Mouse (Mus musculus) embryonic facial prominence, embryonic 13.5 days (tissue): Measurements from ENCODE around the gene Tnfrsf13b. TPM values are rescaled to one million over a fixed set of nuclear protein-coding genes. Genes with fewer than 3 reads are reported as not detected.
"Not testable (repeated sequence)": the region's sequence is repeated elsewhere in the genome, so short reads cannot be mapped to it uniquely, and the experiment has no call there.

Source experiments
- ATAC-seq: fragments of 200-750 bp; cut with Nextera tagmentation; 2 replicates; pipeline ENCODE4 v1.8.0; 2017; ENCODE audit warnings: low read depth; ENCODE audit not compliant: insufficient number of reproducible peaks, insufficient read depth, low FRiP score, low TSS enrichment
- H3K27ac ChIP-seq: fragments of 300-500 bp; sonication (generic); 2 replicates; pipeline ENCODE4 v1.5.1; 2015; ENCODE audit warnings: moderate library complexity, mild to moderate bottlenecking, inconsistent platforms
- H3K27me3 ChIP-seq: fragments of 300-500 bp; sonication (generic); 2 replicates; pipeline ENCODE4 v1.6.1; 2015; ENCODE audit warnings: mild to moderate bottlenecking, inconsistent platforms
- H3K36me3 ChIP-seq: fragments of 300-500 bp; sonication (generic); 2 replicates; pipeline ENCODE4 v1.6.1; 2015; ENCODE audit warnings: mild to moderate bottlenecking, inconsistent platforms
- H3K4me1 ChIP-seq: fragments of 300-500 bp; sonication (generic); 2 replicates; pipeline ENCODE4 v1.6.1; 2015; ENCODE audit warnings: inconsistent platforms
- H3K4me2 ChIP-seq: fragments of 300-500 bp; sonication (generic); 2 replicates; pipeline ENCODE4 v1.6.1; 2015; ENCODE audit warnings: moderate library complexity, mild to moderate bottlenecking, inconsistent platforms
- H3K4me3 ChIP-seq: fragments of 300-500 bp; sonication (generic); 2 replicates; pipeline ENCODE4 v1.5.1; 2015; ENCODE audit warnings: mild to moderate bottlenecking, inconsistent platforms
- H3K9ac ChIP-seq: fragments of 300-500 bp; sonication (generic); 2 replicates; pipeline ENCODE4 v1.6.1; 2015; ENCODE audit warnings: mild to moderate bottlenecking, inconsistent platforms
- H3K9me3 ChIP-seq: fragments of 300-500 bp; sonication (generic); 2 replicates; pipeline ENCODE4 v1.6.1; 2016; ENCODE audit warnings: inconsistent platforms
- WGBS: fragments of 180-500 bp; shearing (Covaris S2); methylation state at CpG from one replicate; pipeline ENCODE4 v1.1.7; 2015; ENCODE audit warnings: mixed read lengths; 5-methylcytosine and 5-hydroxymethylcytosine counted together
- polyA plus RNA-seq: library from polyadenylated mRNA; unstranded; fragments of >200 nt; fragmentation: Nextera tagmentation; extraction: Ambion mirVana; gene quantifications from 2 replicates; pipeline ENCODE4 v1.2.1, GENCODE M21; 2015

Tnfrsf13b gene
- polyA plus RNA-seq, 1 experiment from 2014 or later: 2.1 TPM

- no peaks in the 10 kb centered on the region for H3K9me3 ChIP-seq
- H3K4me3 ChIP-seq: no peak overlapping the region
- H3K27ac ChIP-seq: no peak overlapping the region
- no peak for ATAC-seq
- no peak overlapping the region for H3K9ac ChIP-seq
- H3K36me3 ChIP-seq: peaks cover 100% of the 10 kb centered on the region
- no peaks in the 10 kb centered on the region for H3K4me1 ChIP-seq
- 85% methylated on average over 11 of the region's 11 CpGs for WGBS
- no peak overlapping the region for H3K4me2 ChIP-seq
- H3K27me3 ChIP-seq: no peaks in the 10 kb centered on the region
These were observed 33.5 kb downstream of the Tnfrsf13b start for GRCm38 (mm10) chr11:61159796-61160732.

GRCm38 (mm10) chr11:61161121-61161520 is 34.6 kb downstream of the Tnfrsf13b start:
- H3K27ac ChIP-seq: no peak overlapping the region
- no peaks in the 10 kb centered on the region for H3K9me3 ChIP-seq
- H3K9ac ChIP-seq: no peak overlapping the region
- no peaks in the 10 kb centered on the region for H3K4me1 ChIP-seq
- H3K36me3 ChIP-seq: peaks cover 100% of the 10 kb centered on the region
- no peak overlapping the region for H3K4me2 ChIP-seq
- ATAC-seq: no peak
- H3K4me3 ChIP-seq: no peak overlapping the region
- 89% methylated on average over 13 of the region's 13 CpGs for WGBS
- no peaks in the 10 kb centered on the region for H3K27me3 ChIP-seq

GRCm38 (mm10) chr11:61162776-61163175 is 36.2 kb downstream of the Tnfrsf13b start:
- no peak for ATAC-seq
- H3K4me2 ChIP-seq: no peak overlapping the region
- H3K4me3 ChIP-seq: no peak overlapping the region
- H3K27ac ChIP-seq: no peak overlapping the region
- peaks cover 100% of the 10 kb centered on the region for H3K36me3 ChIP-seq
- H3K9ac ChIP-seq: no peak overlapping the region
- H3K27me3 ChIP-seq: no peaks in the 10 kb centered on the region
- H3K4me1 ChIP-seq: no peaks in the 10 kb centered on the region
- 95% methylated on average over 14 of the region's 14 CpGs for WGBS
- H3K9me3 ChIP-seq: no peaks in the 10 kb centered on the region

GRCm38 (mm10) chr11:61163341-61163740 is 36.8 kb downstream of the Tnfrsf13b start:
- Histone ChIP-seq H3K4me3 (no peak overlapping the region), H3K4me1 (no peaks in the 10 kb centered on the region), H3K4me2 (no peak overlapping the region), H3K9me3 (no peaks in the 10 kb centered on the region), H3K36me3 (peaks cover 100% of the 10 kb centered on the region), H3K27ac (no peak overlapping the region), H3K9ac (no peak overlapping the region), H3K27me3 (no peaks in the 10 kb centered on the region)
- ATAC-seq: no peak
- WGBS: 88% methylated on average over 3 of the region's 3 CpGs

GRCm38 (mm10) chr11:61164366-61164765 is 37.8 kb downstream of the Tnfrsf13b start:
- Histone ChIP-seq H3K4me3 (no peak overlapping the region), H3K27ac (no peak overlapping the region), H3K9ac (no peak overlapping the region), H3K4me1 (no peaks in the 10 kb centered on the region), H3K36me3 (peaks cover 91% of the 10 kb centered on the region), H3K9me3 (no peaks in the 10 kb centered on the region), H3K27me3 (no peaks in the 10 kb centered on the region), H3K4me2 (no peak overlapping the region)
- ATAC-seq: no peak
- WGBS: 93% methylated on average over 6 of the region's 6 CpGs

- Histone ChIP-seq H3K4me2 (no peak overlapping the region), H3K36me3 (peaks cover 86% of the 10 kb centered on the region)
- WGBS: 92% methylated on average over 10 of the region's 10 CpGs
These were observed 38.3 kb downstream of the Tnfrsf13b start for GRCm38 (mm10) chr11:61164881-61165280.

GRCm38 (mm10) chr11:61170184-61170583 is 43.6 kb downstream of the Tnfrsf13b start:
- Histone ChIP-seq H3K4me2 (no peak overlapping the region), H3K27me3 (no peaks in the 10 kb centered on the region), H3K4me1 (peaks cover 28% of the 10 kb centered on the region), H3K9me3 (no peaks in the 10 kb centered on the region), H3K36me3 (peaks cover 41% of the 10 kb centered on the region), H3K27ac (no peak overlapping the region), H3K9ac (no peak overlapping the region; the same call in 1 of the 2 replicates), H3K4me3 (no peak overlapping the region)
- 88% methylated on average over 5 of the region's 5 CpGs for WGBS
- ATAC-seq: no peak

More at GRCm38 (mm10) chr11:61164881-61165280, 38.3 kb downstream of the Tnfrsf13b start:
- Histone ChIP-seq H3K27me3 (no peaks in the 10 kb centered on the region), H3K4me1 (no peaks in the 10 kb centered on the region), H3K9ac (no peak overlapping the region), H3K27ac (no peak overlapping the region), H3K4me3 (no peak overlapping the region), H3K9me3 (no peaks in the 10 kb centered on the region)
- ATAC-seq: no peak

GRCm38 (mm10) chr11:61173477-61173876 is 46.9 kb downstream of the Tnfrsf13b start:
- Histone ChIP-seq H3K4me3 (peak overlapping the region; percentile 96), H3K4me1 (peaks cover 28% of the 10 kb centered on the region), H3K4me2 (peak overlapping the region; percentile 68), H3K9ac (peak overlapping the region; percentile 99)
- H3K27ac ChIP-seq, ATAC-seq, H3K27me3 ChIP-seq, H3K9me3 ChIP-seq, H3K36me3 ChIP-seq: not testable (repeated sequence)
- WGBS: 34% methylated on average over 15 of the region's 15 CpGs

- H3K9me3 ChIP-seq: no peaks in the 10 kb centered on the region
- H3K27me3 ChIP-seq: no peaks in the 10 kb centered on the region
- peak overlapping the region; percentile 99 for H3K9ac ChIP-seq
- peak; percentile 15 for ATAC-seq
- H3K4me1 ChIP-seq: peaks cover 28% of the 10 kb centered on the region
- peak overlapping the region; percentile 96 for H3K4me3 ChIP-seq
- peaks cover 8% of the 10 kb centered on the region for H3K36me3 ChIP-seq
- H3K27ac ChIP-seq: peak overlapping the region; percentile 97
- peak overlapping the region; percentile 68 for H3K4me2 ChIP-seq
- WGBS: under 1% methylated on average over 28 of the region's 28 CpGs
These were observed 47.8 kb downstream of the Tnfrsf13b start for GRCm38 (mm10) chr11:61174291-61174820.

GRCm38 (mm10) chr11:61174821-61175658 is 48.5 kb downstream of the Tnfrsf13b start, which contains the start of gene Usp22:
Usp22 (minus strand) TSS chr11:61175055.
- Histone ChIP-seq H3K4me2 (peak within 1 kb of the TSS; percentile 68), H3K4me1 (peaks cover 33% of the 10 kb centered on the region), H3K4me3 (peak within 1 kb of the TSS; percentile 96), H3K27me3 (no peaks in the 10 kb centered on the region), H3K9me3 (no peaks in the 10 kb centered on the region), H3K9ac (peak within 1 kb of the TSS; percentile 99), H3K36me3 (peaks cover 8% of the 10 kb centered on the region), H3K27ac (peak within 1 kb of the TSS; percentile 97)
- ATAC-seq: peak; percentile 98
- WGBS: under 1% methylated on average over 69 of the region's 69 CpGs

GRCm38 (mm10) chr11:61175778-61176177 is 49.2 kb downstream of the Tnfrsf13b start:
- H3K36me3 ChIP-seq: peaks cover 8% of the 10 kb centered on the region
- peak overlapping the region; percentile 52 for H3K4me2 ChIP-seq
- H3K9me3 ChIP-seq: no peaks in the 10 kb centered on the region
- no peak for ATAC-seq
- WGBS: 71% methylated on average over 5 of the region's 5 CpGs
- 0 out of 2 replicates have a peak overlapping the region, but pooled peaks have one; percentile 97 for H3K27ac ChIP-seq
- peaks cover 36% of the 10 kb centered on the region for H3K4me1 ChIP-seq
- H3K27me3 ChIP-seq: no peaks in the 10 kb centered on the region
- no peak overlapping the region for H3K9ac ChIP-seq
- no peak overlapping the region for H3K4me3 ChIP-seq
